Mouse (Mus musculus): Measurements from ENCODE around the gene Ophn1.

Gene Ophn1

GRCm38 (mm10) chrX:98803813-98804212 lies 87.0 kb downstream of the Ophn1 start:
- DNase-seq (ENCODE audit: low spot score), result no peak

GRCm38 (mm10) chrX:98774247-98774950 lies 116.4 kb downstream of the Ophn1 start:
- DNase-seq (ENCODE audit: low spot score), result no peak

DNA sequence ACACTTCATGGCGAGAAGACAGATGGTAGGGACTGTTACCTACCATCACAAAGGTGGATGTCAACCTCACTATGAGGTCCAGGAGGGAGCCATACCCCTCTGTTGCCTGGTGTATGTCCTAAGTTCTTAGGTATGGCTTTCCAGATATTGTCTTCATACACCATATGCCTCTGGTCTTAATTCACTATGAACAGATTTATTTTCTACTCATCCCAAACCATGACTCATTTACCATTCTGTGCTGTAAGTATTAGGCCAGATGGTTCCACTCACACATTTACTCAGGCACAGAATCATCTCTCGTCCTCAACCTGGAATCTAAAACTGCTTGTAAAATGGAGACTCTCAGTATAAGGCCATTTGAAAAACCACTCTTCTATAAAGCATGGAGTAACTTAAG lies 135.7 kb downstream of the Ophn1 start:
- no peak for DNase-seq (ENCODE audit: low spot score)

DNA sequence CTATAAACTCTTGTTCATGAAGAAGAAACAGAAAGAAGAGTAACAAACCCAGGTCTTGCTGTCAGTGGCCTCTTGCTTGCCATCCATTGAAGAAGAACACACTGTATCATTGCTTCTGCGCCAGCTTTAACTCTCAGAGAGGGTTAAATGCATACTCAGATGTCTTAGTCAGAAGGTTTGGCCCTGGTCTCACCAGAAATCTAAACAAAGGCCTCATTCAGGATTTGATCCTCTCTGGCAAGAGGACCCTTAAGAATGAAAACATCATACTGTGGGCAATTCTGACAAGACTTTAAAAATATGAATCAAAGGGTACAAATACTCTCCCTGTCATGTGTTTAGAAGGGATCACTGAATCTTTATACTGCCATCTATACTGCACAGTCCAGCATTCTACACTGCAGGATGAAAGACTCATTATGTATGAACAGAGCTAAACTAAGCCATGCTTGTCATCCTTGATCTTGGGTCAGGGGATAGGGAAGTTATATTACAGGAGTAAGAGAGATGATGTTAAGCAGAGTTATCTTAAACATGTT lies 139.5 kb downstream of the Ophn1 start:
- DNase-seq (ENCODE audit: low spot score), result no peak

- DNase-seq (ENCODE audit: low spot score), result no peak
Measured at GRCm38 (mm10) chrX:98736758-98737157, 154.1 kb downstream of the Ophn1 start.

DNA sequence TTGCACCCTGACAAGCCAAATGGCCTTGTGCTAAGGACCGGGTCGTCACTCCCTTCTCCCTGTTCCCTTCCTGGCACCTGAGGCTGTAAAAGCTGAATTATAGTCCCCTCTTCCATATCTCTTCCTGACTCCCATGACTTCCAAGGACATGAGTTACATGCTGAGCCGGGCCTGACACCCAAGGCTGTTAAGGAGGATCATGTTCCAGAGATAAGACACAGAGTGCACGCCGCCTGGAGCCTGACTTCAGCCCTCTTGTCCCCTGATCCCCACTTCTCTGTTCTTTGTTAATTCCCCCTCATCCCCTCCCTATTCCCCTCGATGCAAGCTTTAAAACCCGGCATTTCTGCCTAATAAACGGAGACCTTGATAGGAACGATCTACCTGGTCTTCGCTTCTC lies 167.8 kb downstream of the Ophn1 start:
- no peak for DNase-seq (ENCODE audit: low spot score)

DNA sequence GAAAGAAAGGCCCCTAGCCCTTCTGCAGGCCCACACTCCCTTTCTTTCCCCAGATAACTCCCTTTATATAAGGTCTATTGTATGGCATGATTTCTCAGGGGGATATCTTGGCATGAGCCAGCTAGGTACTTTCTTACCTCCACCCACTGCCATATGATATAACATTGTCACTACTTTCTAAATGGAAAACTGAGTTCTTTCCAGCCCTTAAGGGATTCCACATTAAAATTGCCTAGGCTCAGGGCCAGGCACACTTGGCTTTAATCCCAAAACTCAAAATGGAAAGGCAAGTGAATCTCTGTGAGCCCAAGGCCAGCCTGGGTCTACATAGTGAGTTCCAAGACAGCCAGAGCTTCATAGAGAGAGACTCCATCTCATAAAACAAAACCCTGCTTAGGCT lies 183.1 kb downstream of the Ophn1 start:
- DNase-seq (ENCODE audit: low spot score), result no peak

DNA sequence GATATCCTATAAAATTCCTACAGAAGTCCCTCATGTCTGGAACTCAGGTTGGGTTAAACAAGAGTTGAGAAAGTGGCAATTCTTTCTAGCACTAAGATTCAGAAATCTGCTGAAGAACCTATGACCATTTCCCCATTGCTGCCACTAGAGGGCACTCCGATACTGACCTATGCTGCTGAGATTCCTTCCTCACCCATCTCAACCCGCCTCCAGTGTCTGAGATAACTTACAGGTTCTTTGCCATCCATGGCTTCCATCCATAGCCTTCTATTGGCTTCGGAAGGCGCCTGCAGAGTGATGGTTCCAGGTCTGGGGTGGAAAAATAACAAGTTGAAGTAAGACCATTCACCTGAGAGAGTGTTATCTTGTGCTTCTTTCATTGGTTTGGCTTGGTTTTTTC lies 189.2 kb downstream of the Ophn1 start:
- peak; percentile 8 for DNase-seq (ENCODE audit: low spot score)

- DNase-seq (ENCODE audit: low spot score), result no peak
Measured at GRCm38 (mm10) chrX:98682603-98683002, 208.2 kb downstream of the Ophn1 start.

DNA sequence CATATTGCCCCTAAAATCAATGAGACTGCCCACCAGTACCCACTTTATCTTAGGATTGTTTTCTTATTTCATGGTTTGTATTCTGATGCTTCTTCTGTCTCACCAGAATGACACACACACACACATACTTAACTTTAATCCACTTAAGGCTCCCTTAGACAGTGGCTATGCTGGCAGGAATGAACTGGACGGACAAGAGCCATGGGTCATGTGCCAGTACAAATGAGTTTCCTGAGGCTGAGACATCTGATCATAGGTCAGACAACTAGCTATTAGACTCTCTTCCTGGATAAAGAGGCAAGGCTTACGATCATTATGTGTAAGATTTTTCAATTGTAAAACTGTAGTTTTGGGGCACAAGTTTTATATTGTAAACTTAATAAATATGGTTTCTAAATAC lies 209.5 kb downstream of the Ophn1 start:
- no peak for DNase-seq (ENCODE audit: low spot score)

DNA sequence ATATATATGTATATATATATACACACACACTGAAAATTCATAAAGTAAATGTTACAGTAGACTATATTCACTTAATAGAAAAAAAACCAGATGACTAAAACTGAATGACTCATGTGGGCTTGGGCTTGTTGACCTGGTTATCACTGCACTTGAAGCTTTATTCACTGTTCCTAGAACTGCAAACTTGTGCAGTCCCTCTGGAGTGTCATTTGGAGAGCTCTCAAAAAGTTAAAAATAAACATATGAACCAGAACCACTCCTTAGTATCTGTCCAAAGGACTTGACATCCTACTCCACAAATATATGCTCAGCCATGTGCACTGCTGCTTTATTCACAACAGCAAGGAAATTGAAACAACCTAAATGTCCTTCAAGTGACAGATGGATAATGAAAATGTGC lies 219.8 kb downstream of the Ophn1 start:
- no peak for DNase-seq (ENCODE audit: low spot score)

- DNase-seq (ENCODE audit: low spot score), result no peak
Measured at GRCm38 (mm10) chrX:98651431-98651830, 239.4 kb downstream of the Ophn1 start.

GRCm38 (mm10) chrX:98628666-98629404 lies 262.0 kb downstream of the Ophn1 start:
- no peak for DNase-seq (ENCODE audit: low spot score)

DNA sequence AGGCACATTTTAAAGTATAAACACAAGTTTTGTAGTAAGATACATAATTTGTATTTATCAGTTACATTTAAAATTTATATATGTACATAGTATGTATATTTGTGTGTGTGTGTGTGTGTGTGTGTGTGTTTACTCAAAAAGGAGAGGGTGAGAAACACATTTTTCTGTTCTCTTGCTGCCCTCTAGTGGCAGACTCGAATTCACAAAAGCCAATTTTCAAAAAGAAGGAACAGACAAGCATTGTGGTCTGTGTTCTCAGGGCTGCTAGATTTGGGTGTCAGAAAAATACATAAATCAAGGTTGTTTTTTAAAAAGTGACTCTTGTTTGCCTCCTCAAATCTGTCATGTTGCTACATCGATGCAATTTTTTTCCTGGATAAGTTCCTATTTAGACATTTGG lies 272.0 kb downstream of the Ophn1 start:
- no peak for DNase-seq (ENCODE audit: low spot score)

DNA sequence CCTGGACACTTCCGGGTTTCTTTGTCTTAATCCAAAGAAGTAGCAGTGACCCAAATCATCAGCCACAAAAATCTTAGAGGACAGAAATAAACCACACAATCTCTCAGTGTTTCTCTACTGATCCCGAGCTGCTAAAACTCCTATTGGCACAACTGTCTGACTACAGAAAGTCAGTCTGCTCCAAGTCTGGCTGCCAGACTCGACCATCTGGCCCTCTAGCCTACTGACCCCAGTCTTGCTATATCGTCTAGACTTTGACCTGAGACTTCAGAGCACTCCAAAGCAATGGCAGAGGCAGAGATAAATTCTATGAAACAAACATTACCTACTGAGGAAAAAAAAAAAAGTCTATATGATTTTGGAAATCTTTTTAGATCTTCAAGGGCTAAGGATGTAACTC lies 273.4 kb downstream of the Ophn1 start:
- no peak for DNase-seq (ENCODE audit: low spot score)

DNA sequence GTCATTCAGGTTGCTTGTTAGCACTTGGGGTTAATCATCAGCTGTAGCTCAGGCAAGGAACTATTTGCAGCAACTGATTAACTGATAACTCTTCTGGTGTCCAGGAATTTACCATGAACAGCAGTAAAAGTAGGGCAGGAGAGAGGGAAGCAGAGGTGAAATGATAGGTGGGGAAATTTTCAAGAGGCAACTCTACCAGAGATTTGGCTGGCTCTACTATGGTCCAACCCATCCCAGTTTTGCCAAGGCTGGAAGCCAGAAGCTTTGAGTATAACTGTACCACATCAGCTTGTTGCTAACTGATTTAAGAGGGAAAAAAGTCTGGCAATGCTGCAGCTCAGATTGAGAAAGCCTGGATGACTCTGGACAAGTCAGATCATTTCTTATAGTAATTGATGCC lies 316.6 kb downstream of the Ophn1 start:
- DNase-seq (ENCODE audit: low spot score), result no peak

DNA sequence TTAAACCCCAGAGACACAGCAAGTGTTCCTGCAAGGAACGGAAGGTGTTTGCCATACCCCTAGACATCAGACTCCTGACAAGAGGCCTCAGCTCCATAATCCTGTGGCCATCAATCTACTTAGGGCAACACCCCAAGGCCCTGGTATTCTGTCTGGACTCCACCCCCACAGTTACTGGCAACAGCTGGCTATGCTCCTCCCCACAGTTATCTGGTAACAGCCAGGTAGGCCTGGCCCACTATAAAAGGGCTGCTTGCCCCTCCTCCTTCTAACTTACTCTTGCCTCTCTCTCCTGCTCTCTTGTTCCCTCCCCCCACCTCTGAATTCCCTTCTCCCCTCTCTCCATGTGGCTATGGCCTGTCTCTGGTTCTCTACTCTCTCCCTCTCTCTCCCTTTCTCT lies 344.4 kb downstream of the Ophn1 start:
- DNase-seq (ENCODE audit: low spot score), result no peak

GRCm38 (mm10) chrX:98515329-98515728 lies 375.5 kb downstream of the Ophn1 start:
- DNase-seq (ENCODE audit: low spot score), result no peak

- DNase-seq (ENCODE audit: low spot score), result no peak
Measured at GRCm38 (mm10) chrX:98514359-98514904, 376.4 kb downstream of the Ophn1 start.
